Mouse (Mus musculus) right cerebral cortex, postnatal 25 days (tissue): Measurements from ENCODE around the gene Xrcc4.

Experiments used
- DNase-seq: peaks from one replicate; pipeline ENCODE4 v3.0.0; 2022

The Xrcc4 gene

GRCm38 (mm10) chr13:89929477-89929876 lies 159.9 kb downstream of the Xrcc4 start:
- no peak for DNase-seq

- DNase-seq = no peak
These were observed 170.5 kb downstream of the Xrcc4 start for GRCm38 (mm10) chr13:89918814-89919481.

GRCm38 (mm10) chr13:89914332-89914731 lies 175.1 kb downstream of the Xrcc4 start:
- DNase-seq = no peak

- no peak for DNase-seq
These were observed 175.5 kb downstream of the Xrcc4 start for GRCm38 (mm10) chr13:89913891-89914290.

GRCm38 (mm10) chr13:89906120-89906519 lies 183.3 kb downstream of the Xrcc4 start:
- DNase-seq = no peak

- no peak for DNase-seq
These were observed 190.3 kb downstream of the Xrcc4 start for GRCm38 (mm10) chr13:89899066-89899465.

- DNase-seq = no peak
These were observed 197.3 kb downstream of the Xrcc4 start for GRCm38 (mm10) chr13:89892140-89892539.

GRCm38 (mm10) chr13:89890159-89890558 lies 199.2 kb downstream of the Xrcc4 start:
- no peak for DNase-seq

GRCm38 (mm10) chr13:89889074-89889473 lies 200.3 kb downstream of the Xrcc4 start:
- no peak for DNase-seq

GRCm38 (mm10) chr13:89883523-89883922 lies 205.9 kb downstream of the Xrcc4 start:
- no peak for DNase-seq

GRCm38 (mm10) chr13:89881281-89881680 lies 208.1 kb downstream of the Xrcc4 start:
- DNase-seq = peak; percentile 5

- peak; percentile 6 for DNase-seq
These were observed 210.5 kb downstream of the Xrcc4 start for GRCm38 (mm10) chr13:89878832-89879468.

- no peak for DNase-seq
These were observed 213.9 kb downstream of the Xrcc4 start for GRCm38 (mm10) chr13:89875499-89875898.

GRCm38 (mm10) chr13:89872725-89873124 lies 216.7 kb downstream of the Xrcc4 start:
- no peak for DNase-seq

GRCm38 (mm10) chr13:89854139-89854538 lies 235.3 kb downstream of the Xrcc4 start:
- no peak for DNase-seq

GRCm38 (mm10) chr13:89850746-89851145 lies 238.7 kb downstream of the Xrcc4 start:
- DNase-seq = no peak

GRCm38 (mm10) chr13:89849955-89850354 lies 239.5 kb downstream of the Xrcc4 start:
- DNase-seq = no peak

GRCm38 (mm10) chr13:89838635-89839034 lies 250.8 kb downstream of the Xrcc4 start:
- no peak for DNase-seq

- DNase-seq = no peak
These were observed 254.9 kb downstream of the Xrcc4 start for GRCm38 (mm10) chr13:89834485-89834884.

- DNase-seq = no peak
These were observed 256.2 kb downstream of the Xrcc4 start for GRCm38 (mm10) chr13:89833053-89833670.

GRCm38 (mm10) chr13:89828429-89828970 lies 260.9 kb downstream of the Xrcc4 start:
- no peak for DNase-seq

- DNase-seq = no peak
These were observed 261.6 kb downstream of the Xrcc4 start for GRCm38 (mm10) chr13:89827838-89828237.

GRCm38 (mm10) chr13:89814543-89814942 lies 274.9 kb downstream of the Xrcc4 start:
- DNase-seq = no peak

- no peak for DNase-seq
These were observed 277.2 kb downstream of the Xrcc4 start for GRCm38 (mm10) chr13:89812169-89812568.
